Mouse (Mus musculus) megakaryocyte-erythroid progenitor cell, adult 5-6 weeks (primary cell): ENCODE measurements around the gene 1190002N15Rik. TPM values are rescaled to one million over a fixed set of nuclear protein-coding genes. Genes with fewer than 3 reads are reported as not detected.

Experiments used
- ATAC-seq: replicated peaks from 2 replicates; pipeline ENCODE4 v1.8.0; 2016; ENCODE audit warnings: mild to moderate bottlenecking, inconsistent platforms; ENCODE audit not compliant: severe bottlenecking, poor library complexity, low FRiP score, low TSS enrichment
- total RNA-seq, 2 experiments: library from RNA; stranded (forward) in 1 of 2; stranded (reverse) in 1 of 2; fragments of 200-1000, 215-1000 nt in 1 of 2; fragments of >200 nt in 1 of 2; fragmentation: Nextera tagmentation in 1 of 2; gene quantifications; 2 replicates each; pipeline ENCODE4 v1.2.3; 2014 to 2017

The 1190002N15Rik gene
- total RNA-seq, 2 experiments from 2014 or later, result 35.0 to 66.1 TPM

DNA sequence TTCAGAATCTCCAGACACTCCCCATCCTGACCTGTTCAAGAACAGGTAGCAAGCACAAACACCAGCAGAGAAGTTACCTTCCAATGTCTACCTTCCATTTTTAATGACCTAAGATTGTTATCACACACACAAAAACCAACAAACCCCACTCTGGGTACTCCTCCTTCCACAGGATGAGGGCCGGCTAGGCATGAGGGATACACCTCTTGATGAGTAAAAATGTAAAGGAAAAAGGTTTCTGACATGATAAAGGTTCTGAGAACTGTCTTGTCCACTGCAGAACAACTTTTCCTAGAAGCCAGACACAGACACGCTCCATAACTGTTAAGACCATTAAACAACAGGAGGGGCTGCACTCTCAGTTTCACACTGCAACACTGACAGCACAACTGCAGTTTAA is 3.7 kb downstream of the 1190002N15Rik start:
- ATAC-seq, result no peak

DNA sequence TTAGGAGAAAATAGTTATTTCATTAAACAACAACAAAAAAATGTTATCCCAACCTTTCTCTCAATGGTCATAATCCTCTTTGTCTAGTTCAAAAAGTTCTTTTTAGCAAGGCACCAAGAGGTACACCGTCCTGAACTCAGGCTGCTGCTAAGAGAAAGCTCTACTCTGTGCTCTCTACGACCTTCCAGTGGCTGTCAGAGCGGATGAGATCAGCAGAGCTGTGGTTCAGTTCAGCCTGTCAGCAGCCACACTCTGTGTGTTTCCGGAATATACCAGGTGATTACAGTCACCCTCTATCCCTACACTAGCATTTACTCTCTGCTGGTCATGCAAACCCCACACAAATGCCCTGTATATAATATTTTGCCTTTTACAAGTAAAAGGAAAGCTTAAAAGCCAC is 4.2 kb downstream of the 1190002N15Rik start:
- no peak for ATAC-seq

DNA sequence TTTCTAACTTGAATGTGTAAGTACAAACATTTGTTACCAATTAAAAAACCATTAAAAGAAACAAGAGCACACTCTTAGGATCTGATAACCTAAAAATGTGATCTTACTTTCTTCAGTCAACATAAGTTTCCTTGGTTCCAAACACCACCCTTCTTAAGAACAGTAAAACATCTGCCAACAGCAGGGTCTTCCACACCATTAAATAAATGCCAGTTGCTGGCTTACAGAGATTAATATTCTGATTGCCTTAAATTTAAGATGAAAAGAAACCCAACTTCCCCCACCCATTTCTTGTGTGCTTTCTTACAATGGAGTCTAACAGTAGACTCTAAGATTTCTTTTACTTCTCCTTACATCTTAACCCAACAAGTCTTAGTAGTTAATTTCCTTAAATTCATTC is 7.9 kb downstream of the 1190002N15Rik start:
- ATAC-seq, result no peak

DNA sequence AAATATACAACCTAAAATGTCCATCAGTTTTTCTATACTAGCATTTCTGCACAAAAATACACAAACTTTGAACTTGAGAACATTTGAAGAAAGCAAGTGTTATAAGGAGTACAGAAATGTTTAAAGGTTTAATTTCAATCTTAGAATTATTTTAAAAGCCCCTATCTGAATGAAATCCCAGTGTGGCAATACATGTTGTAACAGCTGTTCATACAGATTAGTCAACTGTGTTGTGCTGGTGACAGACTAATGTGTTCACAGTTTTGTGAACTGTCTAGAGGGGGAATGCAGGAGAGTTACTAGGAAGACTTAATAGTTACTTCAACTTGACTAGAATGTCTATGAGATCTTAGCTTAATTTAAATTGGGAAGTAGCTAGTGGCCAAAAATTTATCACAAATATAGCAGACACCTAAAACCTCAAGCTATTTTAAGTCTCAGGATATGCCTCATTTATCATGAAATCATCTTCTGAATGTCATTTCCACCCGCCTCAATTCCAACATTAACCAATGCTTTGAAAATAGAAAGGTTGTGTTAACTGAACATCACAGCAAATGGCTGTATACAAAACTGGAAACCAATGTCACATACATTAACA is 8.6 kb downstream of the 1190002N15Rik start:
- ATAC-seq, result peak; percentile 20; the same call in 1 of the 2 replicates

DNA sequence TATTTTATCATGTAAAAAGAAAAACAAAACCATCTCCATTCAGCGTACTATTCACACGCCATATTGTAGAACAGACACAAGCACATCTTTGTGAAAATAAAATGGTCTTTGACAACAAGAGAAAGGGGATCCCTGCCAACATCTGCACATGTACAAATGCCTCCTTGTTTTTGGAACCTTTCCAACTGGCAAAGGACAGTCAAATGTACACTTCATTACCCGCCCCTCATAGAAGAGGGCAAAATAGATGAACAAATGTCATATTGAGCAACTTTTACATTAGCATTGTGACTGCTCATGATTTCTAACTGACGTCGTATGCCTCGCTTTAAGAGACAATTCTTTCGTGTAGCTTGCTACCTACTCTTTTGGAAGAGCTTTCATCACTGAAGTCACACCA is 11.4 kb downstream of the 1190002N15Rik start:
- no peak for ATAC-seq

DNA sequence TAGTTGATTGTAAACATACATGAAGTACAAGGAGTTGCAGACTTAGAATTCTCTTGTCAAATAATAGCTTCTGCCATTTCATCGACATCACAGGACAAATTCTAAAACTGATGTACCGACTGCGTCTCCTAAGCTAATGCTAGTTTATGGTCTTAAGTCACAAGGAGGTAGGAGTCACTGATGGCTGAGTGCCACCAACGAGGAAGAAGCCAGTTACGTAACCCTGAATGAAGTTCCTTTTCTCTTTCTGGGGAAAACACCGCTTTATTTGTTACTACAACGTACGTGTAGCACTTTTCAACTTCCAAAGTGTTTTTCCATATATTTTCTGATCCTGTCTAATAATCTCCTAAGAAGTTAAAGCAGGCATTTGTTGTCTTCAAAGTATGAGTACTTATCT is 25.6 kb downstream of the 1190002N15Rik start:
- ATAC-seq, result no peak

DNA sequence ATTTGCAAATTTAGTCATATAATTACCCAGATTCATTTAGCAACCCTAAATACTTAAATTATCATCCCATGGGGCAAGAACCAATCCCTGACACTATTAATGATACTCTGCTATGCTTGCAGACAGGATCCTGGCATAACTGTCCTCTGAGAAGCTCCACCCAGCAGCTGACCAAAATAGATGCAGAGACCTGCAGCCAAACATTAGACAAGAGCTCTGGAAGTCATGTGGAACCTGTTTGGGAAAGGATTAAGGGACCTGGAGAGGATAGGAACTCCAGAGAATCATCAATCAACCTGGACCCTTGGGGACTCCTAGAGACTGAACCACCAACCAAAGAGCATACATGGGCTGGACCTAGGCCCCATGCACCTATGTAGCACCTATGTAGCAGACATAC is 26.7 kb downstream of the 1190002N15Rik start:
- no peak for ATAC-seq

DNA sequence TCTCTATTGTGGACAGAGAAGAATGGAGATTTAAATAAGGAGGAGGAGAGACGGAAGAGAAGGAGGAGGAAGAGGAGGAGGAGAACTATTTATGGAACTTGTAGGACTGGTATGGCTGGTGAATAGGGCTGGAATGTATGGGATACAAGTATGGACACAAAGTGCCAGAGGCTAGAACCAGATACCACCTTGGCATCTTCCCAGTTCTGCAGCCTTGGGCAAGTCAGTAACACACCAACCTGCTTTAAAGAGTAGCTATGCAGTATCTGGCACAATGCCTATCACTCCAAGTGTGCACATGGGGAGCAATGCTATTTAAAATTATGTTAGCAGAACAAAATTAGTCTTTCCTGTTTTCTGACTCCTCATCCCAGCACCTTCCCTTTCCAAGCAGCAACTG is 30.9 kb downstream of the 1190002N15Rik start:
- ATAC-seq, result no peak

DNA sequence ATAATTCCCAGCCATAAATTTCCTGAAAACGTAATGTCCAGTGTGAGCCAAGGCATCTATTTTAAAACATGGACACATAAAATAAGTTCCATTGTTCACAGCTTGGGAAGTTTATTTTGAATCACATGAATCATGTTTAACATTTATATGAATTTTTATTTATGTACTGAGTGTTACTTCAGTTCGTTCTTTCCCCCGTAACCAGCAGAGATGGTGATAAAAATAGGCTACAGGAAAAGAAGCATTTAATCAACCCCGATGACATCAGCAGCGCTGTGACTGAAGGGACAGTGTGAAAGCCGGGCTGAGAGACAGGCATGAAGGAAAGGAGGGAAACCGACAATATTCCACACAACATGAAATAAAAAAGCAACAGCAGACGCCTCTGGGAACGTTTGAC is 46.4 kb downstream of the 1190002N15Rik start:
- no peak for ATAC-seq

DNA sequence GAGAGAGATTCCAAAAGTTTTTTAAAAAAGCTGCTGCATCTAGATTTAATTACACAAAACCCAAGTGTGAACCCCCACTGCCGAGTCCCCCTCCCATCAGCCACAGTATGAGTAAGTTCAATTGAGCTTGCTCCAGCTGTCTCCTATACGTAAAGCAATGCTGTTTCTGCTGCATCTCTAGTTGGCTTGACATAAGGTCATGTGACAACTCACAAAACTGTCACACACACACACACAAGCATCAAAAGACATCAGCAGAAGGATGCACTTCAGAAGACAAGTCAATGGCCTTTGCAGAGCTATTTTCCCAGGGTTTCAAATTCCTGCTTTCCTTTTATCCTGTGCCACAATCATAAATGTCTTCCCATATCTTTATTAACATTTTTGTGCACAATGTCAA is 49.9 kb downstream of the 1190002N15Rik start:
- ATAC-seq, result no peak

DNA sequence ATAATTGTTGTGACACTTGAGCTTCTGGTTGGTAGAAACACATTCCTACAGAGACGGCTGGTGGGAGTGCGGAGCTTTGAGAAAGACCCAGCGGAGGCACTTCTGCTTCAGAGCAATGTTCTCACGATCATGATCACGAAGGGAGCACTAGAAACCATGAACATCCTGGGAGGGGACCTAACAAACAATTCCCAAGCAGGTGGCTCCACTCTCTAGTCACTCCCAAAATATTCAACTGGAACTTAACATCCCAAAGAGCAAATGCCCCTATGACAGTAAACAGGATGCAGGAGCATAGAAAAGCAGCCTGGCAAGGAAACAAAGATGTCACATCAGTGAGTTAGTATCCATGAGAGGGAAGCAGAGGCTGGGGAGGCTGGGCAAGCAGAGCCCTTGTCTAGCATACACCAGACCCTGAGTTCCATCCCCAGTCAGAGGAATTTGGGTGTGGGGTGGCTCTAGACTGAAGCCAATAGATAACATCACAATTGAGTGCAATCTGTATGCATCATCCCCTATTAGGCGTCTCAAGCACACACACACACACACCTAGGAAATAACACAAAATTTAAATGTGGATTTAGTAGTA is 54.5 kb downstream of the 1190002N15Rik start:
- ATAC-seq, result no peak

DNA sequence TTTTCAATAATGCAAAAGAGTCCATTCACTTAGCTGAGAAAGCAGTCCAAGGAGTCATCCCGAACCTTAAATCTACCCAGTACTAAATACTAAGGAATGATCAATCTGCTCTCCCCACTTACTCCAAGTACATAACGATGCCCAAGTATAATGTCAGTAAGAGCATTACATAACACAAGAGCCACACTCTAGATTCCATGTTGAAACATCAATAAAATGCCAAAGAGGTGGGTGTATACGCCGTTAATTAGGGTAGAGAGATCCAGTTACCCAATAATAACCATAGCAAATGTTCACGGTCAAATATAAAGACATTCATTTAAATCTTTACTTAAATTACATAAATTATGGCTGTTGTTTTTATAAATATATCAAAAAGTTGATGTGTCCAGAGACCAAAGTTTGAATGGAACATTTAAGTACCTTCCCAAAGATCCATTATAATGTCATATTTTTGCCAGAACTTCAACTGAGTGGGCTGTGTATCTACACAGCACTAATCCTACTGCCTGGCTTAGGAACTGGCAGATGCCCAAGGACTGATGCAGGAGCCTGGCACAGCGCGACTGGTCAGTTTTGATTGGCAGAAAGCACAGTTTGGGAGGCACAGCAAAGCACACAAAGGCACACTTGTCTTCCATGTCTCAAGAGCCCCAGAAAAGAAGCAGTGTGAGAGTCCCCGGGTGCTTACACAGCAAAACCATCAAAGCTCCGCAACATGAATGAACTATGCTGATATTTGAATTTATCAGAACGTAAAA is 55.5 kb downstream of the 1190002N15Rik start:
- ATAC-seq, result no peak

DNA sequence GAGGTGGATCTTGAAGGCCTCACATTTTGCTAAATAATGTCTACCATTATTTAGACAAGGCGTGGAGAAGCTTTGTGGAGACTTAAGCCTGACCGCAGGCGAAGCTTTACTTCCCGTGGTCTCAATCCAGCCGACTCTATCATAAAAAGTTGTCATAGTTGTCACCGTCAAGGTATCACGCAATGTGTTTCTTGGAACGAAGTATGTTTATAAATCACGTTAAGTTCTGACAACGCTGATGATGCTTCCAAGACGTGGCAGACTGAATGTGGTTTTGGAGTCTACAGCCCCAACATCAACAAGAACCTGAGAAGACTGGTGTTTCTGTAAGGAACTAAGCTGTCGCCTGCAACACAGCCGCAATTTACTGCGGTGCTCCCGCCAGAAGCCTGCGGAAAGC is 56.8 kb downstream of the 1190002N15Rik start:
- ATAC-seq, result no peak

DNA sequence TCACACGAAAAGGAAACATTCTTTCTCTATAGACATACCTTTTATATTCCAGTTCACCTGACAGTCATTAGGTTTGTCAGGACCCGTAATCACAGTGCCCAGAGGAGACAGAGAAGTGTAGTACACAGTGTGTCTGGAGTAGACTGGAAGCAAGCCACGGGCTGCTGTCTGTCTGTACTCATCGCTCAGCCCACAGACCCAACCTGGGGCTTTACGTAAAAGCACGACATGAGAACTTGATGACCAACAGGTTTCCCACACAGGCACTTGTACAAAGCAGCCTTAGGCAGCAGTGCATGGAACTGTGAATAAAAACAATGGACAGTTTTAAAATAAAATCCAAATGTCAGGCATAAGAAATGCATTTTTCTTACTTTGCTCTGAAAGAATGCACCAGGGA is 58.5 kb downstream of the 1190002N15Rik start:
- ATAC-seq, result no peak

DNA sequence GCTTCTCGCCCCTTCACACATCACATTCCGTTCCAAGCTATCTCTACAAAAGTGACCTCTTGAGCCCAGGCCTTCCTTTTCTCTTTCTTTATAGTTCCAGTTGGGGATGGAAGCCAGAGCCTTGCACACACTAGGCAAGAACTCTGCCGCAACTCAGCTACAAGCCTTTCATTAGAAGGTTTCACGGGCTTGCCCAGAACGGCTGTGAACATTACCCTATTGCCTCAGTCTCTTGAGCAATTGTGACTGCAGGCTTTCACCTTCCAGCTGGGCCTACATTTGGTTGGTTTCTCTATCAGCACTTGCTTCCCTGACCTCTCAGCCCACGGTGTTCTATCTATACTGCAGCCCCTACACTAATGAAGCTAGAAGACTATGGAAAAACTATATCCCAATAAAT is 58.9 kb downstream of the 1190002N15Rik start:
- no peak for ATAC-seq

DNA sequence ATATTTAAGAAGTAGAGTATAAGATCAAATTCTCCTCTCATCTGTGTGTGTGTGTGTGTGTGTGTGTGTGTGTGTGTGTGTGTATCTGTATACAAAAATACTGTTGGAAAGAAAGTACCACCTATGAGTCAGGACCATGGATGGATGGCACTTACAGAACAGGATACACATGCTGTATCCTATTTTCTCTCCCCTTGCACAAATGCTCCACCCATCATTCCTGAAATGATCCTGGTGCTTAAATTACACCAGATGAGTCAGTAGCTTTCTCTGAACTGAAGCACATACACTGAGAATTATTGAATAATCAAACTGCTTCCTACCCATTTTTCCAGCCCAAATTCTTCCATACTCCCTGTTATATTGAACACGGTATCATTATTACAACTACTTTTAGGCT is 61.9 kb downstream of the 1190002N15Rik start:
- no peak for ATAC-seq

DNA sequence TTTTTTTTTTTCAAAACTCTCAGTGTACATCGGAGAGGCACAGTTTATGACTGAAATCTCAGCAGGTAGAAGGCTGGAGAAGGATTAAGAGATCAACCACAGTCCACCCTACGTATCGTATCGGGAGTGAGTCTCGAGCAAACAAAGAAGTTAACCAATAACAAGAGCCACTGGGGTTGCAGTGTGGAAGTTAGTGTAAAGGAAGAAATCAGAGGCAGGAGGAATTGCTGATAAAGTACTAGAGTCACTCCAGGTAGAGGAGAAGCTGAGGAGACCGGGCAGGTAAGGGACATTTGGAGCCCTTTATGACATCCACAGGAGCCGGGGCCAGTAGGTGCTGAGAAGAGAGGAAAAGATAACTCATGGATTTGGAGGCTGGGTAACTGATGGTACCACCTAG is 64.0 kb downstream of the 1190002N15Rik start:
- ATAC-seq, result no peak

DNA sequence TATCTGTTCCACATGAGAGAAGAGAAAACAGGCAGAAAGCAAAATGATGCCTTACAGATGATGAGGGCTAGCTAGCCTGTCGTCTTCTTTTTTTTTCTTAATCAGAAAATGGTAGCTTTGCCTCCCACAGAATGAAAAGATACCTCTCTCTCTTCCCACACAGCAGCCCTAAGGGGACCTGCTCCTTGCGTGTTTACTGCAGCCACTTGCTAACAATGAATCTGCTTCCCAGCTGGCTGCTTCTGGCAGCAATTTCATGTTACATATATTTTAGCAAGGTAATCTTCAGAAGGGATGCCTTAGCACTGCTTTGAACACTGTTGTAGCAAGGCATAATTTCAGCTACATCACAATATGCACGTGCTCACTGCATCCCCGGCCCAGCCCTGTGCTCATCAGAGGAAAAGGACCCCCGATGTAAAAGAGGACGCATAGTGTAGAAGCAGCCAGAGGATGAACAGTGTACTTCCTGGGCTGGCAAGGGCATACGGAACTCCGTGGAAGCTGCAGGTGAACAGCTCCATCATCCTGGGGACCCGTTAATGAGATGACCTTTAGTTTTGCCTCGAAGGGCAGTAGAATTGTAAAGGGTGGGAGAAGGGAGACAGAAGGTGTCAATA is 64.8 kb downstream of the 1190002N15Rik start:
- ATAC-seq, result no peak

DNA sequence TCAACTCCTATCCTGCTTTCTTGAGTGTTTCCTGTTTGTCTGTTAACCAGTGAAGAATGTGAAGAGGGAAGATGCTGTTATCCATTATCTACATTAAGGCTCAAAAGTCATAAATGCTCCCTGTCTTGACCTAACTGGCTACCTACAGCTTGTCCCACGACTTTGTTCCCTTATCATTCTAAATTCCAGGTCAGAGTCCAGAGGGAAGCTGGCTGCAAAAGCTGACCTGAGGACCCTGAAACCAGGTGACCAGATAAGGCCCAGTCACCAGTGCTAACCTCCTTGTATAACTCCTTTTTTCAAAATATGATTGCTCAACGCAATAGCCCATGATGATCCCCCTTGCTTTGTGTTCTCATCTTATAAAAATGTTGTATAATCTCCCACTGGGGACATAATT is 66.4 kb downstream of the 1190002N15Rik start:
- ATAC-seq, result no peak
